In the genomic region with DNA sequence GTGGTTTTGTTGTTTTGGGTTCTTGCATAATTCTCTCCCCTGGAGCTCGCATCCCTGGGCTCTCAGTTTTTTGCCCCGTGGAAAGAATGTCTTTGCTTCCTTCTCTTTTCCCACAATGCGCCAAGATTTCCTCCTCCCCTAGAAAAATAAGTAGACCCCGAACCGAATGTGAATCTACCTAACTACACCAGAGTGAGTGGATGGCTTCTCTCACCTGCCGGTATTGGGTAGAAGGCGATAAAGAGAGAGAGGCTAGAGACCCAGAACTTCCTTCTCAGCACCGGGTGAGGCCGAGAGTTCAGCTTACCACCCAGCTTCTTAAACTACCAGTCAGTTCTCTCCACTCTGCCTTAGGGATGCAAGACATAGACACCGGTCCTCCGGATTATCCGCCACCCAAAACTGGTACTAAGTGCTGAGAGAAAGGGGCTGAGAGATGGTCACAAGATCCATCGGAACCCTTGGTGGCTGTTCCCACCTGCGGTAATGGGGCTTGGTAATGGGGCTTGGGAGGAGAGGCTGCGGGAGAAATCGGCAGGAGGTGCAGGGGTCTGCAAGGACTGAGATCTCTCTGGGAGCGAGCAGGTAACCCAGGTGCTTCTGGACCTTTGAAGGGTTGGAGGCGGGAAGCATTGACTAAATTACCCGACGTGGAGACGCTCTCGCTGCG, we compare ENCODE assay signal across 10 mouse cellular contexts. TPM values are rescaled to one million over a fixed set of nuclear protein-coding genes. Genes with fewer than 3 reads are reported as not detected.
DNase-seq lines count a peak whose midpoint lies in the region; ATAC-seq and TF ChIP-seq lines count a peak whose summit lies in the region.
"Had no signal": no experiment of that assay in that cellular context is flagged by ENCODE, and none has a peak within 500 bp of the region (broad histone marks: within the 10 kb centered on the region; RNA-seq: fewer than 3 reads in every experiment).

No protein-coding gene starts in this region.

- WGBS in heart, embryonic 11.5 days (ENCODE audit: insufficient replicate concordance) = 4% methylated on average over 23 of the region's 23 CpGs
- WGBS in embryonic facial prominence, embryonic 11.5 days = 5% methylated on average over 23 of the region's 23 CpGs
- 5% methylated on average over 23 of the region's 23 CpGs for WGBS in hindbrain, postnatal 0 days
- WGBS in midbrain, postnatal 0 days = 6% methylated on average over 23 of the region's 23 CpGs

- H3K36me3 ChIP-seq in heart, embryonic 11.5 days (ENCODE audit: control insufficient read depth, insufficient read depth, low read length) = no peaks in the 10 kb centered on the region
- H3K36me3 ChIP-seq in embryonic facial prominence, embryonic 11.5 days (replicated peaks; ENCODE audit: control insufficient read depth, insufficient read depth, low read depth, low read length) = no peaks in the 10 kb centered on the region
- H3K36me3 ChIP-seq in hindbrain, postnatal 0 days (ENCODE audit: insufficient read depth, low read length) = no peaks in the 10 kb centered on the region
- H3K36me3 ChIP-seq in midbrain, postnatal 0 days (ENCODE audit: insufficient read depth, low read length) = no peaks in the 10 kb centered on the region

- no peaks in the 10 kb centered on the region for H3K9me3 ChIP-seq in heart, embryonic 11.5 days (replicated peaks; ENCODE audit: control insufficient read depth, low read length)
- H3K9me3 ChIP-seq in embryonic facial prominence, embryonic 11.5 days (replicated peaks; ENCODE audit: control insufficient read depth, low read length) = no peaks in the 10 kb centered on the region
- H3K9me3 ChIP-seq in hindbrain, postnatal 0 days (ENCODE audit: low read length) = no peaks in the 10 kb centered on the region
- H3K9me3 ChIP-seq in midbrain, postnatal 0 days (ENCODE audit: low read length) = no peaks in the 10 kb centered on the region

- TF ChIP-seq CTCF in hindbrain, postnatal 0 days (IDR thresholded peaks at IDR 0.05; ENCODE audit: low read depth) = no peak
- TF ChIP-seq CTCF in midbrain, postnatal 0 days (IDR thresholded peaks at IDR 0.05) = no peak

- DNase-seq in heart, postnatal 25 days (ENCODE audit: low spot score) = no peak
- no peak for DNase-seq in embryonic facial prominence, embryonic 11.5 days (ENCODE audit: low spot score)
- DNase-seq in hindbrain, postnatal 0 days (ENCODE audit: low spot score) = no peak
- DNase-seq in midbrain, postnatal 0 days (ENCODE audit: low spot score) = no peak
- no peak for DNase-seq in right cerebral cortex, adult 18-20 months
- no peak for DNase-seq in frontal cortex, postnatal 25 days (ENCODE audit: low spot score in 2 of 2)
- DNase-seq in layer of hippocampus, adult 18-20 months (ENCODE audit: low spot score in 2 of 2) = no peak
- DNase-seq: gastrocnemius, postnatal 36 days; thymus, adult 18-20 months had no signal

- H3K9ac ChIP-seq in heart, embryonic 11.5 days (ENCODE audit: low read depth, low read length) = 0 out of 2 replicates have a peak overlapping the region, but pooled peaks have one; percentile 46
- no peak overlapping the region for H3K9ac ChIP-seq in embryonic facial prominence, embryonic 11.5 days (replicated peaks; ENCODE audit: low read length)
- H3K9ac ChIP-seq in hindbrain, postnatal 0 days (replicated peaks; ENCODE audit: low read length) = 0 out of 2 replicates have a peak overlapping the region, but pooled peaks have one; percentile 13
- H3K9ac ChIP-seq in midbrain, postnatal 0 days (replicated peaks; ENCODE audit: low read length, poor library complexity, severe bottlenecking) = 0 out of 2 replicates have a peak overlapping the region, but pooled peaks have one; percentile 19

- H3K4me2 ChIP-seq in heart, embryonic 11.5 days = peak overlapping the region; percentile 81
- H3K4me2 ChIP-seq in embryonic facial prominence, embryonic 11.5 days (ENCODE audit: low read depth, low read length) = peak overlapping the region; percentile 61
- H3K4me2 ChIP-seq in hindbrain, postnatal 0 days (ENCODE audit: low read depth, low read length) = peak overlapping the region; percentile 68
- H3K4me2 ChIP-seq in midbrain, postnatal 0 days (ENCODE audit: low read depth, low read length, poor library complexity, severe bottlenecking) = peak overlapping the region; percentile 81

- peaks cover 62% of the 10 kb centered on the region for H3K27me3 ChIP-seq in heart, embryonic 11.5 days (ENCODE audit: control insufficient read depth, insufficient read depth, low read length)
- H3K27me3 ChIP-seq in embryonic facial prominence, embryonic 11.5 days (ENCODE audit: control insufficient read depth, insufficient read depth, low read length) = peaks cover 38% of the 10 kb centered on the region
- H3K27me3 ChIP-seq in hindbrain, postnatal 0 days (ENCODE audit: insufficient read depth, low read length) = peaks cover 50% of the 10 kb centered on the region
- peaks cover 52% of the 10 kb centered on the region for H3K27me3 ChIP-seq in midbrain, postnatal 0 days (ENCODE audit: insufficient read depth, low read length)

- peaks cover 7% of the 10 kb centered on the region for H3K4me1 ChIP-seq in heart, embryonic 11.5 days (ENCODE audit: control insufficient read depth, insufficient read depth, low read length)
- no peaks in the 10 kb centered on the region; the same call in 1 of the 2 replicates for H3K4me1 ChIP-seq in embryonic facial prominence, embryonic 11.5 days (ENCODE audit: control insufficient read depth, insufficient read depth, low read length)
- peaks cover 7% of the 10 kb centered on the region; the same call in 1 of the 2 replicates for H3K4me1 ChIP-seq in hindbrain, postnatal 0 days (ENCODE audit: insufficient read depth, low read length)
- no peaks in the 10 kb centered on the region for H3K4me1 ChIP-seq in midbrain, postnatal 0 days (ENCODE audit: insufficient read depth, low read length)

- intact Hi-C loops in heart, postnatal 25 days (cut with DNase I) = no loop called here

- peak overlapping the region; percentile 48 for H3K4me3 ChIP-seq in heart, embryonic 11.5 days (ENCODE audit: low read depth, low read length)
- peak overlapping the region; percentile 33 for H3K4me3 ChIP-seq in embryonic facial prominence, embryonic 11.5 days (ENCODE audit: low read depth, low read length)
- peak overlapping the region; percentile 40 for H3K4me3 ChIP-seq in hindbrain, postnatal 0 days (ENCODE audit: low read length)
- H3K4me3 ChIP-seq in midbrain, postnatal 0 days (ENCODE audit: low read depth, low read length) = peak overlapping the region; percentile 42

- no peak overlapping the region for H3K27ac ChIP-seq in heart, embryonic 11.5 days (ENCODE audit: low read depth, low read length)
- no peak overlapping the region for H3K27ac ChIP-seq in embryonic facial prominence, embryonic 11.5 days (replicated peaks; ENCODE audit: low read depth, low read length)
- H3K27ac ChIP-seq in hindbrain, postnatal 0 days = no peak overlapping the region
- H3K27ac ChIP-seq in midbrain, postnatal 0 days (ENCODE audit: low read depth, low read length) = no peak overlapping the region

- ATAC-seq in heart, embryonic 11.5 days (replicated peaks; ENCODE audit: insufficient number of reproducible peaks, low FRiP score, low TSS enrichment) = no peak
- ATAC-seq in embryonic facial prominence, embryonic 11.5 days (replicated peaks; ENCODE audit: insufficient number of reproducible peaks, low FRiP score, low TSS enrichment, low read depth) = no peak
- peak; percentile 31; the same call in 1 of the 2 replicates for ATAC-seq in hindbrain, postnatal 0 days
- ATAC-seq in midbrain, postnatal 0 days (ENCODE audit: low FRiP score) = peak; percentile 38; the same call in 1 of the 2 replicates

RNA-seq across cellular contexts. Expression of gene Vsx1, which starts 1.2 kb away (rescaled TPM):
- not detected in 2 replicates for polyA plus RNA-seq in heart, embryonic 11.5 days (2014; fragmentation: Nextera tagmentation; extraction: Ambion mirVana)
- under 1 TPM in 1 of 2 experiments, not detected in 1; 0.10 TPM for total RNA-seq in heart, postnatal 25 days (2021)
- 0.18 TPM in 1 of 2 replicates, not detected in the other for polyA plus RNA-seq in embryonic facial prominence, embryonic 11.5 days (2014; fragmentation: Nextera tagmentation; extraction: Ambion mirVana)
- 0.26 TPM in 1 of 2 replicates, not detected in the other for total RNA-seq in hindbrain, postnatal 0 days (2014; rRNA removed)
- polyA plus RNA-seq in hindbrain, postnatal 0 days (2015; fragmentation: Nextera tagmentation; extraction: Ambion mirVana) = 0.10 and 0.13 TPM in 2 replicates
- total RNA-seq in midbrain, postnatal 0 days (2014; rRNA removed) = 0.14 TPM in 1 of 2 replicates, not detected in the other
- polyA plus RNA-seq in midbrain, postnatal 0 days (2015; fragmentation: Nextera tagmentation; extraction: Ambion mirVana) = 0.07 and 0.11 TPM in 2 replicates
- total RNA-seq in layer of hippocampus, adult 18-20 months (2021) = not detected
- total RNA-seq: gastrocnemius, postnatal 36 days had no signal

RNA-seq across cellular contexts. Expression of gene Acss1, which starts 19.7 kb away (rescaled TPM):
- polyA plus RNA-seq in heart, embryonic 11.5 days (2014; fragmentation: Nextera tagmentation; extraction: Ambion mirVana) = 14.8 and 16.8 TPM in 2 replicates
- total RNA-seq in heart, postnatal 25 days (2021) = 100 to 1,000 TPM; 217 to 247 TPM
- 8.4 and 10.0 TPM in 2 replicates for polyA plus RNA-seq in embryonic facial prominence, embryonic 11.5 days (2014; fragmentation: Nextera tagmentation; extraction: Ambion mirVana)
- 33.0 and 43.5 TPM in 2 replicates for total RNA-seq in hindbrain, postnatal 0 days (2014; rRNA removed)
- polyA plus RNA-seq in hindbrain, postnatal 0 days (2015; fragmentation: Nextera tagmentation; extraction: Ambion mirVana) = 17.0 and 17.6 TPM in 2 replicates
- total RNA-seq in midbrain, postnatal 0 days (2014; rRNA removed) = 22.7 and 26.1 TPM in 2 replicates
- 14.5 and 16.4 TPM in 2 replicates for polyA plus RNA-seq in midbrain, postnatal 0 days (2015; fragmentation: Nextera tagmentation; extraction: Ambion mirVana)
- 10 to 100 TPM; 23.7 to 25.7 TPM for total RNA-seq in layer of hippocampus, adult 18-20 months (2021)

Comparison
In these comparisons a context has a peak if more than half of its experiments do, and no peak if none do; other contexts are left out.
1. ATAC-seq: peak in hindbrain, postnatal 0 days (single experiment) and midbrain, postnatal 0 days (single experiment); none in heart, embryonic 11.5 days (single experiment) and embryonic facial prominence, embryonic 11.5 days (single experiment).
2. Peak in every context shown above with its lines, with median percentiles within 50 percentile points of each other: H3K4me2 ChIP-seq and H3K4me3 ChIP-seq.